Comparison of ENCODE assay signal across 8 mouse cellular contexts in genomic region chr6:140547203-140547944, GRCm38 (mm10).
DNase-seq lines count a peak whose midpoint lies in the region; ATAC-seq and TF ChIP-seq lines count a peak whose summit lies in the region.
"Had no signal": no experiment of that assay in that cellular context is flagged by ENCODE, and none has a peak within 500 bp of the region (broad histone marks: within the 10 kb centered on the region; RNA-seq: fewer than 3 reads in every experiment).

No protein-coding gene starts in this region.

- H3K4me1 ChIP-seq in hindbrain, embryonic 11.5 days (replicated peaks; ENCODE audit: control insufficient read depth, insufficient read depth, low read length), result no peaks in the 10 kb centered on the region
- peaks cover 17% of the 10 kb centered on the region for H3K4me1 ChIP-seq in hindbrain, embryonic 10.5 days (replicated peaks)
- H3K4me1 ChIP-seq in hindbrain, embryonic 13.5 days (replicated peaks), result peaks cover 17% of the 10 kb centered on the region
- peaks cover 23% of the 10 kb centered on the region for H3K4me1 ChIP-seq in neural tube, embryonic 13.5 days (replicated peaks)

- no peak for TF ChIP-seq CTCF in brain, embryonic 14.5 days (IDR thresholded peaks at IDR 0.05; ENCODE audit: borderline replicate concordance, extremely low read depth, insufficient read depth, insufficient read length)

- H3K4me2 ChIP-seq in hindbrain, embryonic 11.5 days (replicated peaks; ENCODE audit: low read depth, low read length), result no peak overlapping the region
- no peak overlapping the region for H3K4me2 ChIP-seq in hindbrain, embryonic 13.5 days
- H3K4me2 ChIP-seq in neural tube, embryonic 13.5 days, result no peak overlapping the region
- H3K4me2 ChIP-seq: embryonic facial prominence, embryonic 13.5 days had no signal

- H3K36me3 ChIP-seq in hindbrain, embryonic 11.5 days (ENCODE audit: control insufficient read depth, insufficient read depth, low read length), result 0 out of 2 replicates have a peak, but pooled peaks cover 4% of the 10 kb centered on the region
- peaks cover 89% of the 10 kb centered on the region for H3K36me3 ChIP-seq in hindbrain, embryonic 10.5 days
- H3K36me3 ChIP-seq in hindbrain, embryonic 13.5 days, result peaks cover 61% of the 10 kb centered on the region
- H3K36me3 ChIP-seq in neural tube, embryonic 13.5 days, result peaks cover 62% of the 10 kb centered on the region

- ATAC-seq in hindbrain, embryonic 11.5 days (ENCODE audit: low FRiP score), result peak; percentile 57; the same call in 1 of the 2 replicates
- no peak for ATAC-seq in hindbrain, embryonic 13.5 days (ENCODE audit: low FRiP score)
- ATAC-seq in neural tube, embryonic 13.5 days (ENCODE audit: low read depth), result peak; percentile 78

- H3K27me3 ChIP-seq in hindbrain, embryonic 11.5 days (ENCODE audit: control insufficient read depth, insufficient read depth, low read length), result no peaks in the 10 kb centered on the region
- no peaks in the 10 kb centered on the region for H3K27me3 ChIP-seq in hindbrain, embryonic 10.5 days (ENCODE audit: insufficient read depth, poor library complexity, severe bottlenecking)
- H3K27me3 ChIP-seq in hindbrain, embryonic 13.5 days, result no peaks in the 10 kb centered on the region
- no peaks in the 10 kb centered on the region for H3K27me3 ChIP-seq in neural tube, embryonic 13.5 days
- H3K27me3 ChIP-seq: embryonic facial prominence, embryonic 13.5 days had no signal

- no peak overlapping the region for H3K4me3 ChIP-seq in hindbrain, embryonic 11.5 days (ENCODE audit: low read depth, low read length)
- no peak overlapping the region for H3K4me3 ChIP-seq in hindbrain, embryonic 10.5 days
- no peak overlapping the region for H3K4me3 ChIP-seq in hindbrain, embryonic 13.5 days
- no peak overlapping the region for H3K4me3 ChIP-seq in neural tube, embryonic 13.5 days
- H3K4me3 ChIP-seq: embryonic facial prominence, embryonic 13.5 days had no signal

- no peak overlapping the region for H3K9ac ChIP-seq in hindbrain, embryonic 11.5 days (ENCODE audit: low read depth, low read length)
- no peak overlapping the region for H3K9ac ChIP-seq in hindbrain, embryonic 13.5 days
- no peak overlapping the region for H3K9ac ChIP-seq in neural tube, embryonic 13.5 days
- H3K9ac ChIP-seq: embryonic facial prominence, embryonic 13.5 days had no signal

- 79% methylated on average over 11 of the region's 11 CpGs for WGBS in hindbrain, embryonic 11.5 days
- 81% methylated on average over 11 of the region's 11 CpGs for WGBS in hindbrain, embryonic 10.5 days
- WGBS in hindbrain, embryonic 13.5 days, result 77% methylated on average over 11 of the region's 11 CpGs
- 64% methylated on average over 11 of the region's 11 CpGs for WGBS in neural tube, embryonic 13.5 days

- no peaks in the 10 kb centered on the region for H3K9me3 ChIP-seq in hindbrain, embryonic 11.5 days (ENCODE audit: control insufficient read depth, low read length)
- H3K9me3 ChIP-seq in hindbrain, embryonic 10.5 days, result no peaks in the 10 kb centered on the region
- no peaks in the 10 kb centered on the region for H3K9me3 ChIP-seq in hindbrain, embryonic 13.5 days
- H3K9me3 ChIP-seq in neural tube, embryonic 13.5 days, result no peaks in the 10 kb centered on the region
- H3K9me3 ChIP-seq: embryonic facial prominence, embryonic 13.5 days had no signal

- H3K27ac ChIP-seq in hindbrain, embryonic 11.5 days (ENCODE audit: low read depth, low read length), result no peak overlapping the region
- no peak overlapping the region for H3K27ac ChIP-seq in hindbrain, embryonic 10.5 days
- H3K27ac ChIP-seq in hindbrain, embryonic 13.5 days, result peak overlapping the region; percentile 24; the same call in 1 of the 2 replicates
- H3K27ac ChIP-seq in neural tube, embryonic 13.5 days (replicated peaks), result peak overlapping the region; percentile 33; the same call in 1 of the 2 replicates
- H3K27ac ChIP-seq: embryonic facial prominence, embryonic 13.5 days had no signal

- DNase-seq in hindbrain, embryonic 11.5 days (ENCODE audit: low spot score), result no peak
- no peak for DNase-seq in hindbrain, embryonic 10.5 days (ENCODE audit: low spot score)
- peak; percentile 60 for DNase-seq in brain, embryonic 14.5 days (ENCODE audit: low read depth)
- no peak for DNase-seq in urinary bladder, postnatal 14 days (ENCODE audit: low spot score)
- no peak for DNase-seq in testis, postnatal 14 days (ENCODE audit: low spot score)

- TF ChIP-seq POLR2A in brain, embryonic 14.5 days (IDR thresholded peaks at IDR 0.05; ENCODE audit: borderline replicate concordance, extremely low read depth, insufficient read depth, insufficient read length, poor library complexity, severe bottlenecking), result no peak

Comparison
In these comparisons a context has a peak if more than half of its experiments do, and no peak if none do; other contexts are left out.
1. H3K27ac ChIP-seq: peak in hindbrain, embryonic 13.5 days (single experiment) and neural tube, embryonic 13.5 days (single experiment); none in hindbrain, embryonic 11.5 days (single experiment) and hindbrain, embryonic 10.5 days (single experiment).